Mouse (Mus musculus): ENCODE results near the gene Atoh8. TPM values are rescaled to one million over a fixed set of nuclear protein-coding genes. Genes with fewer than 3 reads are reported as not detected.

Atoh8 gene
- polyA plus RNA-seq, 1 experiment from 2014 or later = 6.1 TPM

DNA sequence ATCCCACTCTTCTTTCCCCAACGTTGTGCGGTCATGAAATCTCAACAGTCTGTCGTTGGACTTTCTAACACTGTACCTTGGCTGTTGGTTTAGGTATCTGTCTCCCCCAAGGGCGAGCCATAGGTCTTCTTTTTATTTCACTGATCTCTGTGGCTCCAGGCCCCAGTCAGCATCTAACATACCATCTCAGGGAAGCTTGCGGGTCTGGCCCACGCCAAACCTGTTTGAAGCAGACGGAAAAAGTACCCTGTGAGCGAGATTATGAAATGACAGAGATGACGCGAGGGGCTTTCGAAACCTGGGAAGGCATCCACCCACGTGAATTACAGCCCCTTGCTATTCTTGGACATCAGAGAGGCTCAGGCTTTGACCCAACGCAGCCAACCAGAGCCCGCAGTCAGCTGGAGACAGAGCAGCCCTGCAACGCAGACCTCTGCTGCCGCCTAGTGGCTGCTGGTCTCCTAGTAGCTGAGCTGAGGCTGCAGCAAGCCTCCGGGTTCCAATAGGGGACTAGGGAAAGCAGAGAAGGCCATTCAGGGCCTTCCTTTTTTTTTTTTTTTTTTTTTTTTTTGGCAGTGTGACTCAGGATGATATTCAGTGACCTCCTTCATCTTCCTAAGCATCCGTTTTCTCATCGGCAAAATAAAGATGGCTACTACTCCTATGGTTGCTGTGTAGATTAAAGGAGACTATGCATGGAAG lies 25.8 kb upstream of the Atoh8 start:
- Histone ChIP-seq H3K4me1 (ENCODE audit: control insufficient read depth, insufficient read depth, low read length) (no peaks in the 10 kb centered on the region), H3K27me3 (ENCODE audit: control insufficient read depth, insufficient read depth, low read length) (no peaks in the 10 kb centered on the region), H3K36me3 (ENCODE audit: control insufficient read depth, insufficient read depth, low read length) (no peaks in the 10 kb centered on the region), H3K4me3 (ENCODE audit: low read depth, low read length) (no peak overlapping the region), H3K4me2 (no peak overlapping the region), H3K27ac (ENCODE audit: low read depth, low read length) (no peak overlapping the region), H3K9ac (ENCODE audit: low read length) (no peak overlapping the region), H3K9me3 (ENCODE audit: control insufficient read depth, low read length) (no peaks in the 10 kb centered on the region)
- 31% methylated on average over 19 of the region's 19 CpGs for WGBS
- DNase-seq (ENCODE audit: low spot score, missing footprints) = peak; percentile 99
- ATAC-seq (ENCODE audit: low FRiP score) = peak; percentile 91

DNA sequence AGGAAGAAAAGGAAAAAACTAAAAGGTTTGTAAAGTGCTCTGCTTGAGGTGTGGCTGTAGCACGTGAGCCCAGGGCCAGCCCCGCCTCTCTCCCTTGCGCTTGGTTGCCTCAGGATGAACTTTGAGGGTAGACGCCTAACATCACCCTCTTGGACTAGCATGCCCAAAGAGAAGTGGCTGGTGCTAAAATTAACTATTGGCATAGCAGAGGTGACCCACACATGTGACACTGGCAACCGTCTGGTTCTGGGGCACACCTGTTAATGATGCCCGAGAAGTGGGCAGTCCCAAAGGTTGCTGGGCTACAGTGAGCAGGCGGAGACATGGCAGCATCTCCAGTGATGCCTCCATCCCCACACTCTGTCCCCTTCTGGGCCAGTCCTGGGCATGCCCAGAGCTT lies 24.1 kb upstream of the Atoh8 start:
- 73% methylated on average over 7 of the region's 7 CpGs for WGBS
- Histone ChIP-seq H3K27ac (ENCODE audit: low read depth, low read length) (no peak overlapping the region), H3K27me3 (ENCODE audit: control insufficient read depth, insufficient read depth, low read length) (no peaks in the 10 kb centered on the region), H3K9me3 (ENCODE audit: control insufficient read depth, low read length) (no peaks in the 10 kb centered on the region), H3K4me2 (no peak overlapping the region), H3K4me1 (ENCODE audit: control insufficient read depth, insufficient read depth, low read length) (peaks cover 4% of the 10 kb centered on the region; the same call in 1 of the 2 replicates), H3K9ac (ENCODE audit: low read length) (no peak overlapping the region), H3K4me3 (ENCODE audit: low read depth, low read length) (no peak overlapping the region), H3K36me3 (ENCODE audit: control insufficient read depth, insufficient read depth, low read length) (no peaks in the 10 kb centered on the region)
- ATAC-seq (ENCODE audit: low FRiP score) (no peak), DNase-seq (ENCODE audit: low spot score, missing footprints) (no peak)

- Histone ChIP-seq H3K9ac (ENCODE audit: low read length) (no peak overlapping the region), H3K4me1 (ENCODE audit: control insufficient read depth, insufficient read depth, low read length) (peaks cover 4% of the 10 kb centered on the region; the same call in 1 of the 2 replicates), H3K4me3 (ENCODE audit: low read depth, low read length) (no peak overlapping the region), H3K27me3 (ENCODE audit: control insufficient read depth, insufficient read depth, low read length) (no peaks in the 10 kb centered on the region), H3K9me3 (ENCODE audit: control insufficient read depth, low read length) (no peaks in the 10 kb centered on the region), H3K36me3 (ENCODE audit: control insufficient read depth, insufficient read depth, low read length) (no peaks in the 10 kb centered on the region), H3K27ac (ENCODE audit: low read depth, low read length) (no peak overlapping the region), H3K4me2 (no peak overlapping the region)
- DNase-seq (ENCODE audit: low spot score, missing footprints) (no peak), ATAC-seq (ENCODE audit: low FRiP score) (no peak)
- WGBS = 67% methylated on average over 6 of the region's 6 CpGs
These were observed 19.9 kb upstream of the Atoh8 start for GRCm38 (mm10) chr6:72255294-72255693.

GRCm38 (mm10) chr6:72254588-72255075 lies 19.3 kb upstream of the Atoh8 start:
- Histone ChIP-seq H3K9ac (ENCODE audit: low read length) (no peak overlapping the region), H3K36me3 (ENCODE audit: control insufficient read depth, insufficient read depth, low read length) (no peaks in the 10 kb centered on the region), H3K27ac (ENCODE audit: low read depth, low read length) (no peak overlapping the region), H3K9me3 (ENCODE audit: control insufficient read depth, low read length) (no peaks in the 10 kb centered on the region), H3K4me1 (ENCODE audit: control insufficient read depth, insufficient read depth, low read length) (peaks cover 4% of the 10 kb centered on the region; the same call in 1 of the 2 replicates), H3K4me3 (ENCODE audit: low read depth, low read length) (no peak overlapping the region), H3K4me2 (no peak overlapping the region), H3K27me3 (ENCODE audit: control insufficient read depth, insufficient read depth, low read length) (no peaks in the 10 kb centered on the region)
- ATAC-seq (ENCODE audit: low FRiP score) = peak; percentile 48; the same call in 1 of the 2 replicates
- peak; percentile 74 for DNase-seq (ENCODE audit: low spot score, missing footprints)
- WGBS = 66% methylated on average over 10 of the region's 10 CpGs

DNA sequence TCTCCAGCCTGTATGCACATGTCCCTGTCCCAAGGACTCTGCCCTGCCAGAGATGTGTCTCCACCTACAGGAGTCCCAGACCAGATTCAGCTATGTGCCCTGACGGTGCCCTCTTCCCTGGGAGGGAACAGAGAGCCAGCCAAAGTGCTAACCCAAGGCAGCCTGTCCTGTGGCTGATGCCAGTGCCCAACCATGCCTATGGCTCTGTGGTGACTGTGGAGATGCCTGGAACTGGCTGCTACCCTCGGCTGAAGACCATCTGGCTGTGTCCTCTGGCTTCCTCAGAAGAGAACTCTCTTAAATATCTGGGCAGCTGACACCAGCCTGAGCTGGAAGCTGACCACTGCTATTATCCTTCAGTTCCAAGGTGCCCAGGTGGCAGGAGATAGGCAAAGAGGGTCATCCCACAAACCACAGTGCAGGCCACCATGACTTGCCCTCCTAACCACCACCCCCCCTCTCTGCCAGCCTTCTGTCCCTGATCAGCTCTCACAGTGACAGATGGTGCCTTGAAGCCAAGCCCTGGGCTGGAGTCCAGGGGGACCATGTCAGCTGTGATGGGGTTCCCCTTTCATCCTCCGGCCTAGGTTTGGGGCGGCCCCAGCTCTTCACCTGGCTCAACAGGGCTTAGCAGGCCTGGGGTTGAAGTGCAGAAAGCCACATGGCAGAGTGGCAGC lies 18.7 kb upstream of the Atoh8 start:
- DNase-seq (ENCODE audit: low spot score, missing footprints) = peak; percentile 35

GRCm38 (mm10) chr6:72253168-72253567 lies 17.8 kb upstream of the Atoh8 start:
- ATAC-seq (ENCODE audit: low FRiP score) = no peak
- Histone ChIP-seq H3K27me3 (ENCODE audit: control insufficient read depth, insufficient read depth, low read length) (no peaks in the 10 kb centered on the region), H3K4me1 (ENCODE audit: control insufficient read depth, insufficient read depth, low read length) (peaks cover 4% of the 10 kb centered on the region; the same call in 1 of the 2 replicates), H3K27ac (ENCODE audit: low read depth, low read length) (no peak overlapping the region), H3K36me3 (ENCODE audit: control insufficient read depth, insufficient read depth, low read length) (no peaks in the 10 kb centered on the region), H3K4me2 (no peak overlapping the region), H3K4me3 (ENCODE audit: low read depth, low read length) (no peak overlapping the region), H3K9ac (ENCODE audit: low read length) (no peak overlapping the region), H3K9me3 (ENCODE audit: control insufficient read depth, low read length) (no peaks in the 10 kb centered on the region)
- 80% methylated on average over 4 of the region's 4 CpGs for WGBS
- peak; percentile 21 for DNase-seq (ENCODE audit: low spot score, missing footprints)

More for the DNA sequence above, 18.7 kb upstream of the Atoh8 start:
- no peak overlapping the region for H3K4me2 ChIP-seq
- 88% methylated on average over 4 of the region's 4 CpGs for WGBS
- H3K27ac ChIP-seq (ENCODE audit: low read depth, low read length) = no peak overlapping the region
- H3K9ac ChIP-seq (ENCODE audit: low read length) = no peak overlapping the region
- H3K4me3 ChIP-seq (ENCODE audit: low read depth, low read length) = no peak overlapping the region
- peak; percentile 50; the same call in 1 of the 2 replicates for ATAC-seq (ENCODE audit: low FRiP score)
- peaks cover 4% of the 10 kb centered on the region; the same call in 1 of the 2 replicates for H3K4me1 ChIP-seq (ENCODE audit: control insufficient read depth, insufficient read depth, low read length)
- H3K9me3 ChIP-seq (ENCODE audit: control insufficient read depth, low read length) = no peaks in the 10 kb centered on the region
- H3K27me3 ChIP-seq (ENCODE audit: control insufficient read depth, insufficient read depth, low read length) = no peaks in the 10 kb centered on the region
- no peaks in the 10 kb centered on the region for H3K36me3 ChIP-seq (ENCODE audit: control insufficient read depth, insufficient read depth, low read length)

- H3K36me3 ChIP-seq (ENCODE audit: control insufficient read depth, insufficient read depth, low read length) = no peaks in the 10 kb centered on the region
- WGBS = 81% methylated on average over 1 of the region's 1 CpGs
- no peak for ATAC-seq (ENCODE audit: low FRiP score)
These were observed 17.1 kb upstream of the Atoh8 start for GRCm38 (mm10) chr6:72252433-72252832.

DNA sequence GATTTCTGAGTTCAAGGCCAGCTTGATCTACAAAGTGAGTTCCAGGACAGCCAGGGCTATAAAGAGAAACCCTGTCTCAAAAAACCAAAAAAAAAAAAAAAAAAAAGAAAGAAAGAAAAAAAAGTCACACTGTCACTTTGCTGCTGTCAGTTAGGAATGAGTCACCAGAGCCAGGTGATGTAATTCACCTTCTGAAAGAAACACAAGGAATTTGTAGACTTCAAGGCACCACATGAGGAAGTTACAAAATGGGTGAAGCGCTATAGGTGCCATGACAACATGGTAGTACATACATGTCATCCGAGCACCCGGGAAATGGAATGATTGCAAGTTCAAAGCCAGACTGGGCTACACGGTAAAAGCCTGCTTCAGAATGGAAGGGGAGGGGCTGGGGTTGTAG lies 14.6 kb upstream of the Atoh8 start:
- H3K9me3 ChIP-seq (ENCODE audit: control insufficient read depth, low read length) = no peaks in the 10 kb centered on the region
- no peaks in the 10 kb centered on the region for H3K36me3 ChIP-seq (ENCODE audit: control insufficient read depth, insufficient read depth, low read length)
- no peak overlapping the region for H3K4me2 ChIP-seq
- ATAC-seq (ENCODE audit: low FRiP score) (no peak), DNase-seq (ENCODE audit: low spot score, missing footprints) (no peak)
- H3K4me3 ChIP-seq (ENCODE audit: low read depth, low read length) = no peak overlapping the region
- 92% methylated on average over 4 of the region's 4 CpGs for WGBS
- peaks cover 4% of the 10 kb centered on the region; the same call in 1 of the 2 replicates for H3K4me1 ChIP-seq (ENCODE audit: control insufficient read depth, insufficient read depth, low read length)
- no peaks in the 10 kb centered on the region for H3K27me3 ChIP-seq (ENCODE audit: control insufficient read depth, insufficient read depth, low read length)
- H3K27ac ChIP-seq (ENCODE audit: low read depth, low read length) = no peak overlapping the region
- no peak overlapping the region for H3K9ac ChIP-seq (ENCODE audit: low read length)

More at GRCm38 (mm10) chr6:72252433-72252832, 17.1 kb upstream of the Atoh8 start:
- Histone ChIP-seq H3K9ac (ENCODE audit: low read length) (no peak overlapping the region), H3K9me3 (ENCODE audit: control insufficient read depth, low read length) (no peaks in the 10 kb centered on the region), H3K4me2 (no peak overlapping the region), H3K27ac (ENCODE audit: low read depth, low read length) (no peak overlapping the region), H3K4me1 (ENCODE audit: control insufficient read depth, insufficient read depth, low read length) (peaks cover 4% of the 10 kb centered on the region; the same call in 1 of the 2 replicates), H3K4me3 (ENCODE audit: low read depth, low read length) (no peak overlapping the region), H3K27me3 (ENCODE audit: control insufficient read depth, insufficient read depth, low read length) (no peaks in the 10 kb centered on the region)
- DNase-seq (ENCODE audit: low spot score, missing footprints) = no peak

Data from midbrain, embryonic 11.5 days (tissue).